29 mouse cellular contexts compared by ENCODE assay signal in the genomic region with DNA sequence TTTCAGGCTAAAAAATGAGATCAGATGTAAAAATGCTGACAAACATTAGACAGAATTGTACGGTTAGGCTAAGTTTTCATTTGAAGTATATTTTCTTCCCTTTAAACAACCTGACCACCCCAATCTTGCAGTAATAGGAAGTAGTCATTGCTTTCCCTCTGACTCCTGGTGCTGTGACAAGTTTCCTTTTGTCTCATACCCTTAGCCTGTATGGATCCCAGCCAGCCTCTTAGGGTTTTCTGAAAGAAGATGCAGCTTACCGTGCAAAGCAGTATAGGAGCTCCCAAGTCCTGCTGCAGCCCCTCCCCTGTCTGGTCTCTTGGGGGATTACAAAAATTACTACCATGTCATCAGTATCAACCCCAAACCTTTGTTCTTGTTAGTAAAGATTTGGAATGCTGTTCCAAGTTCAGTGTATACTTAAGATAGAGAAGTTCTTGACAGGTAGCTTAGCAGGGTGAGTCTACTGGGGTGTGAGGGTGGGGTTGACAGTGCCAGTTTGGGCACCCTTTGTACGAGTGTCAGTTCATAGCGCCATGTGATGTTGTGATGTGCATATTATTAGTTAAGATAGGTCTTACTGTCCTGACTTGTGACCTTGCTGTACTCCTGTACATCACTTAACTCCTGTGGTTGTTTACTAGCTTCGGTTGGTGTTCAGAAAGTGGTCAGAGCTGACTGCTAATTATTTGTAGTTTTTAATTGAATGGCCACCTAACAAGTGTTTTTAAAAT. TPM values are rescaled to one million over a fixed set of nuclear protein-coding genes. Genes with fewer than 3 reads are reported as not detected.
DNase-seq lines count a peak whose midpoint lies in the region; ATAC-seq and TF ChIP-seq lines count a peak whose summit lies in the region.
"Had no signal": no experiment of that assay in that cellular context is flagged by ENCODE, and none has a peak within 500 bp of the region (broad histone marks: within the 10 kb centered on the region; RNA-seq: fewer than 3 reads in every experiment).

No protein-coding gene starts in this region.

- H3K27me3 ChIP-seq in heart, postnatal 0 days (ENCODE audit: control insufficient read depth, insufficient read depth, low read length) = no peaks in the 10 kb centered on the region
- H3K27me3 ChIP-seq in megakaryocyte, embryonic 14.5 days (replicated peaks) = no peaks in the 10 kb centered on the region
- no peaks in the 10 kb centered on the region for H3K27me3 ChIP-seq in liver, embryonic 15.5 days
- H3K27me3 ChIP-seq in hindbrain, embryonic 10.5 days (ENCODE audit: insufficient read depth, poor library complexity, severe bottlenecking) = no peaks in the 10 kb centered on the region
- H3K27me3 ChIP-seq: CH12.LX; forebrain, embryonic 13.5 days; midbrain, embryonic 15.5 days had no signal

- no peak for ATAC-seq in heart, postnatal 0 days (ENCODE audit: insufficient read depth, low read depth)
- no peak for ATAC-seq in megakaryocyte, adult 5-6 weeks (ENCODE audit: poor library complexity, severe bottlenecking)
- peak; percentile 18; the same call in 1 of the 2 replicates for ATAC-seq in liver, embryonic 15.5 days (ENCODE audit: insufficient read depth)
- ATAC-seq: forebrain, embryonic 13.5 days; hindbrain, embryonic 16.5 days; midbrain, embryonic 15.5 days had no signal

- no peaks in the 10 kb centered on the region for H3K36me3 ChIP-seq in heart, postnatal 0 days (replicated peaks; ENCODE audit: control insufficient read depth, insufficient read depth, low read length)
- peaks cover 19% of the 10 kb centered on the region for H3K36me3 ChIP-seq in megakaryocyte, embryonic 14.5 days (replicated peaks; ENCODE audit: low read length)
- H3K36me3 ChIP-seq in liver, embryonic 15.5 days (replicated peaks) = no peaks in the 10 kb centered on the region
- no peaks in the 10 kb centered on the region for H3K36me3 ChIP-seq in hindbrain, embryonic 10.5 days
- H3K36me3 ChIP-seq: midbrain, embryonic 15.5 days had no signal

- TF ChIP-seq EP300 in heart, postnatal 0 days (IDR thresholded peaks at IDR 0.05; ENCODE audit: low read depth) = no peak

- H3K9me3 ChIP-seq in heart, postnatal 0 days (replicated peaks; ENCODE audit: control insufficient read depth, low read length) = no peaks in the 10 kb centered on the region
- no peaks in the 10 kb centered on the region for H3K9me3 ChIP-seq in megakaryocyte, embryonic 14.5 days
- H3K9me3 ChIP-seq in liver, embryonic 15.5 days (replicated peaks) = no peaks in the 10 kb centered on the region
- H3K9me3 ChIP-seq in hindbrain, embryonic 10.5 days = no peaks in the 10 kb centered on the region
- H3K9me3 ChIP-seq: embryonic facial prominence, embryonic 10.5 days; forebrain, embryonic 13.5 days; midbrain, embryonic 15.5 days had no signal

- H3K4me3 ChIP-seq in heart, postnatal 0 days (ENCODE audit: low read depth, low read length) = no peak overlapping the region
- H3K4me3 ChIP-seq in megakaryocyte, embryonic 14.5 days (replicated peaks) = peak overlapping the region; percentile 10
- H3K4me3 ChIP-seq in liver, embryonic 15.5 days (replicated peaks) = no peak overlapping the region
- H3K4me3 ChIP-seq in hindbrain, embryonic 10.5 days = no peak overlapping the region
- H3K4me3 ChIP-seq: embryonic facial prominence, embryonic 10.5 days; forebrain, embryonic 13.5 days; midbrain, embryonic 15.5 days had no signal

- TF ChIP-seq CTCF in heart, postnatal 0 days (IDR thresholded peaks at IDR 0.05; ENCODE audit: low read depth) = no peak

- WGBS in heart, postnatal 0 days = 52% methylated on average over 5 of the region's 5 CpGs
- WGBS in liver, embryonic 15.5 days (ENCODE audit: insufficient replicate concordance) = 48% methylated on average over 5 of the region's 5 CpGs
- 81% methylated on average over 5 of the region's 5 CpGs for WGBS in hindbrain, embryonic 10.5 days

- no peak overlapping the region; the same call in 1 of the 2 replicates for H3K9ac ChIP-seq in heart, postnatal 0 days (replicated peaks; ENCODE audit: low read depth, low read length)
- H3K9ac ChIP-seq in liver, embryonic 15.5 days = no peak overlapping the region
- H3K9ac ChIP-seq: forebrain, embryonic 13.5 days; liver, embryonic 14.5 days; midbrain, embryonic 15.5 days had no signal

- peak overlapping the region; percentile 15; the same call in 1 of the 2 replicates for H3K27ac ChIP-seq in heart, postnatal 0 days (ENCODE audit: low read depth)
- peak overlapping the region; percentile 68 for H3K27ac ChIP-seq in liver, embryonic 15.5 days (replicated peaks)
- no peak overlapping the region for H3K27ac ChIP-seq in hindbrain, embryonic 10.5 days
- H3K27ac ChIP-seq: embryonic facial prominence, embryonic 10.5 days; forebrain, embryonic 13.5 days; liver, embryonic 14.5 days; midbrain, embryonic 15.5 days had no signal

- H3K4me2 ChIP-seq in heart, postnatal 0 days (ENCODE audit: low read depth, low read length) = no peak overlapping the region
- no peak overlapping the region for H3K4me2 ChIP-seq in liver, embryonic 15.5 days
- H3K4me2 ChIP-seq: forebrain, embryonic 13.5 days; midbrain, embryonic 15.5 days had no signal

- DNase-seq in heart, postnatal 0 days (ENCODE audit: low spot score) = no peak
- no peak for DNase-seq in heart, adult 8-10 months (ENCODE audit: low spot score)
- no peak for DNase-seq in ovary, postnatal 14 days (ENCODE audit: low spot score)
- no peak for DNase-seq in hindbrain, embryonic 10.5 days (ENCODE audit: low spot score)
- DNase-seq: adrenal gland, postnatal 25 days; cerebellum, adult 18-20 months; gastrocnemius, postnatal 14 days; heart, postnatal 4 days; left cerebral cortex, postnatal 4 days; lung, postnatal 10 days; right cerebral cortex, postnatal 25 days had no signal

- peaks cover 39% of the 10 kb centered on the region for H3K4me1 ChIP-seq in heart, postnatal 0 days (ENCODE audit: control insufficient read depth, insufficient read depth)
- H3K4me1 ChIP-seq in megakaryocyte, embryonic 14.5 days = peaks cover 96% of the 10 kb centered on the region
- H3K4me1 ChIP-seq in liver, embryonic 15.5 days (replicated peaks) = peaks cover 28% of the 10 kb centered on the region
- H3K4me1 ChIP-seq in hindbrain, embryonic 10.5 days (replicated peaks) = peaks cover 10% of the 10 kb centered on the region
- H3K4me1 ChIP-seq: midbrain, embryonic 15.5 days had no signal

RNA-seq across cellular contexts. Expression of gene Ppfibp1, which starts 18.9 kb away (rescaled TPM):
- 43.0 and 56.5 TPM in 2 replicates for total RNA-seq in heart, postnatal 0 days (2014; rRNA removed; ENCODE audit: low replicate concordance)
- 38.8 and 39.5 TPM in 2 replicates for polyA plus RNA-seq in heart, postnatal 0 days (2015; fragmentation: Nextera tagmentation; extraction: Ambion mirVana)
- 100 to 1,000 TPM; 101 to 127 (median 122) TPM for total RNA-seq in heart, adult 8-10 months (2022)
- polyA plus RNA-seq in megakaryocyte, embryonic 14.5 days (2012; ENCODE audit: insufficient read depth, low replicate concordance) = 1.7 and 3.4 TPM in 2 replicates
- total RNA-seq in megakaryocyte, adult 5-6 weeks (2015) = 4.0 and 5.0 TPM in 2 replicates
- total RNA-seq in megakaryocyte, adult 5-6 weeks (2017) = 10.5 and 11.9 TPM in 2 replicates
- 9.7 and 10.0 TPM in 2 replicates for polyA plus RNA-seq in liver, embryonic 15.5 days (2015; fragmentation: Nextera tagmentation; extraction: Ambion mirVana)
- 26.8 and 34.0 TPM in 2 replicates for polyA plus RNA-seq in hindbrain, embryonic 10.5 days (2016; fragmentation: Nextera tagmentation; extraction: Ambion mirVana)

RNA-seq across cellular contexts. Expression of gene 1700034J05Rik, which starts 47.0 kb away (rescaled TPM):
- total RNA-seq in heart, postnatal 0 days (2014; rRNA removed; ENCODE audit: low replicate concordance) = not detected in 2 replicates
- 0.07 TPM in 2 replicates for polyA plus RNA-seq in heart, postnatal 0 days (2015; fragmentation: Nextera tagmentation; extraction: Ambion mirVana)
- total RNA-seq in heart, adult 8-10 months (2022) = not detected
- polyA plus RNA-seq in megakaryocyte, embryonic 14.5 days (2012; ENCODE audit: insufficient read depth, low replicate concordance) = not detected in 2 replicates
- not detected in 2 replicates for total RNA-seq in megakaryocyte, adult 5-6 weeks (2015)
- total RNA-seq in megakaryocyte, adult 5-6 weeks (2017) = not detected in 2 replicates
- polyA plus RNA-seq in liver, embryonic 15.5 days (2015; fragmentation: Nextera tagmentation; extraction: Ambion mirVana) = 0.05 and 0.06 TPM in 2 replicates
- 0.14 and 0.32 TPM in 2 replicates for polyA plus RNA-seq in hindbrain, embryonic 10.5 days (2016; fragmentation: Nextera tagmentation; extraction: Ambion mirVana)
- total RNA-seq: adrenal gland, postnatal 25 days; CH12.LX; gastrocnemius, postnatal 14 days; heart, postnatal 4 days; layer of hippocampus, adult 8-10 months; left cerebral cortex, adult 18-20 months; left cerebral cortex, postnatal 4 days; megakaryocyte-erythroid progenitor cell, adult 5-6 weeks; MEL; neutrophil, adult 5-6 weeks had no signal
- polyA plus RNA-seq: frontal cortex, adult 2 months; liver, embryonic 14.5 days; midbrain, embryonic 15.5 days; thymus, postnatal 0 days; urinary bladder, adult 2 months had no signal

RNA-seq across cellular contexts. Expression of gene Smco2, which starts 57.3 kb away (rescaled TPM):
- not detected in 2 replicates for total RNA-seq in heart, postnatal 0 days (2014; rRNA removed; ENCODE audit: low replicate concordance)
- polyA plus RNA-seq in heart, postnatal 0 days (2015; fragmentation: Nextera tagmentation; extraction: Ambion mirVana) = 0.29 and 0.43 TPM in 2 replicates
- 1 to 10 TPM in 3 of 4 experiments, under 1 TPM in 1; 0.90 to 3.8 (median 2.7) TPM for total RNA-seq in heart, adult 8-10 months (2022)
- polyA plus RNA-seq in megakaryocyte, embryonic 14.5 days (2012; ENCODE audit: insufficient read depth, low replicate concordance) = not detected in 2 replicates
- total RNA-seq in megakaryocyte, adult 5-6 weeks (2015) = not detected in 2 replicates
- total RNA-seq in megakaryocyte, adult 5-6 weeks (2017) = not detected in 2 replicates
- polyA plus RNA-seq in liver, embryonic 15.5 days (2015; fragmentation: Nextera tagmentation; extraction: Ambion mirVana) = not detected in 2 replicates
- not detected in 2 replicates for polyA plus RNA-seq in hindbrain, embryonic 10.5 days (2016; fragmentation: Nextera tagmentation; extraction: Ambion mirVana)
- total RNA-seq: adrenal gland, postnatal 25 days; CH12.LX; gastrocnemius, postnatal 14 days; layer of hippocampus, adult 8-10 months; left cerebral cortex, adult 18-20 months; left cerebral cortex, postnatal 4 days; megakaryocyte-erythroid progenitor cell, adult 5-6 weeks; MEL; neutrophil, adult 5-6 weeks had no signal
- polyA plus RNA-seq: embryonic facial prominence, embryonic 10.5 days; forebrain, embryonic 13.5 days; hindbrain, embryonic 16.5 days; liver, embryonic 14.5 days; midbrain, embryonic 15.5 days; stomach, embryonic 16.5 days; thymus, postnatal 0 days; urinary bladder, adult 2 months had no signal
